Mouse (Mus musculus) adrenal gland (tissue): ENCODE results near the gene Dnajc15.

Experiments used
- intact Hi-C: fragments of 180-260 bp; cut with DNase I; formaldehyde crosslinking; loops from one replicate; pipeline ENCODE4 v1.15.1; 2025

Dnajc15 gene

GRCm38 (mm10) chr14:77860841-77861560 is 13.9 kb downstream of the Dnajc15 start:
- intact Hi-C loops: no loop called here

- intact Hi-C loops: no loop called here
Observed at GRCm38 (mm10) chr14:77859894-77860293, 15.0 kb downstream of the Dnajc15 start.

GRCm38 (mm10) chr14:77853951-77854350 is 21.0 kb downstream of the Dnajc15 start:
- intact Hi-C loops: no loop called here

GRCm38 (mm10) chr14:77849852-77850251 is 25.1 kb downstream of the Dnajc15 start:
- intact Hi-C loops: no loop called here

- intact Hi-C loops: no loop called here
Observed at GRCm38 (mm10) chr14:77848349-77848748, 26.6 kb downstream of the Dnajc15 start.

GRCm38 (mm10) chr14:77846206-77846605 is 28.7 kb downstream of the Dnajc15 start:
- intact Hi-C loops: no loop called here

GRCm38 (mm10) chr14:77845479-77845878 is 29.4 kb downstream of the Dnajc15 start:
- intact Hi-C loops: no loop called here

- intact Hi-C loops: no loop called here
Observed at GRCm38 (mm10) chr14:77840574-77840973, 34.4 kb downstream of the Dnajc15 start.

GRCm38 (mm10) chr14:77840078-77840477 is 34.8 kb downstream of the Dnajc15 start:
- intact Hi-C loops: no loop called here

- intact Hi-C loops: loop anchor here (10.0 kb wide), 1 partner anchor 692 kb away; no protein-coding TSS in a partner anchor
Observed at GRCm38 (mm10) chr14:77836794-77837193, 38.1 kb downstream of the Dnajc15 start.

- intact Hi-C loops: loop anchor here (10.0 kb wide), 1 partner anchor 688 kb away; no protein-coding TSS in a partner anchor
Observed at GRCm38 (mm10) chr14:77832359-77832758, 42.6 kb downstream of the Dnajc15 start.

GRCm38 (mm10) chr14:77831936-77832335 is 43.0 kb downstream of the Dnajc15 start:
- intact Hi-C loops: loop anchor here (10.0 kb wide), 1 partner anchor 687 kb away; no protein-coding TSS in a partner anchor

- intact Hi-C loops: loop anchor here (10.0 kb wide), 1 partner anchor 685 kb away; no protein-coding TSS in a partner anchor
Observed at GRCm38 (mm10) chr14:77829673-77830072, 45.3 kb downstream of the Dnajc15 start.

- intact Hi-C loops: no loop called here
Observed at GRCm38 (mm10) chr14:77825891-77826290, 49.0 kb downstream of the Dnajc15 start.

- intact Hi-C loops: no loop called here
Observed at GRCm38 (mm10) chr14:77825121-77825520, 49.8 kb downstream of the Dnajc15 start.

GRCm38 (mm10) chr14:77819841-77820240 is 55.1 kb downstream of the Dnajc15 start:
- intact Hi-C loops: no loop called here

- intact Hi-C loops: no loop called here
Observed at GRCm38 (mm10) chr14:77817561-77817960, 57.4 kb downstream of the Dnajc15 start.

GRCm38 (mm10) chr14:77814935-77815334 is 60.0 kb downstream of the Dnajc15 start:
- intact Hi-C loops: no loop called here

- intact Hi-C loops: no loop called here
Observed at GRCm38 (mm10) chr14:77812890-77813289, 62.0 kb downstream of the Dnajc15 start.

- intact Hi-C loops: no loop called here
Observed at GRCm38 (mm10) chr14:77811466-77811865, 63.5 kb downstream of the Dnajc15 start.

GRCm38 (mm10) chr14:77807836-77808235 is 67.1 kb downstream of the Dnajc15 start:
- intact Hi-C loops: no loop called here

- intact Hi-C loops: no loop called here
Observed at GRCm38 (mm10) chr14:77806345-77806744, 68.6 kb downstream of the Dnajc15 start.

- intact Hi-C loops: no loop called here
Observed at GRCm38 (mm10) chr14:77802268-77802630, 72.7 kb downstream of the Dnajc15 start.
